Mouse (Mus musculus) lung, embryonic 16.5 days (tissue): ENCODE results near the gene Cacul1. TPM values are rescaled to one million over a fixed set of nuclear protein-coding genes. Genes with fewer than 3 reads are reported as not detected.

Source experiments
- ATAC-seq: fragments of 200-750 bp; cut with Nextera tagmentation; 2 replicates; pipeline ENCODE4 v1.8.0; 2017; ENCODE audit warnings: low read depth, mild to moderate bottlenecking, moderate library complexity
- H3K27ac ChIP-seq: fragments of 300-500 bp; sonication (generic); 2 replicates; pipeline ENCODE4 v1.5.1; 2014; ENCODE audit warnings: mild to moderate bottlenecking, control low read depth, low read length
- H3K27me3 ChIP-seq: fragments of 300-500 bp; sonication (generic); 2 replicates; pipeline ENCODE4 v1.6.1; 2014; ENCODE audit warnings: low read depth, low read length, mixed read lengths; ENCODE audit not compliant: control insufficient read depth, insufficient read depth
- H3K36me3 ChIP-seq: fragments of 300-500 bp; sonication (generic); 2 replicates; pipeline ENCODE4 v1.6.1; 2014; ENCODE audit warnings: low read length; ENCODE audit not compliant: control insufficient read depth, insufficient read depth
- H3K4me1 ChIP-seq: fragments of 300-500 bp; sonication (generic); replicated peaks from 2 replicates; pipeline ENCODE4 v1.6.1; 2014; ENCODE audit warnings: low read length, mixed read lengths; ENCODE audit not compliant: control insufficient read depth, insufficient read depth
- H3K4me2 ChIP-seq: fragments of 300-500 bp; sonication (generic); 2 replicates; pipeline ENCODE4 v1.6.1; 2014; ENCODE audit warnings: low read depth, low read length, control low read depth
- H3K4me3 ChIP-seq: fragments of 300-500 bp; sonication (generic); 2 replicates; pipeline ENCODE4 v1.5.1; 2014; ENCODE audit warnings: mild to moderate bottlenecking, low read length, control low read depth
- H3K9ac ChIP-seq: fragments of 300-500 bp; sonication (generic); 2 replicates; pipeline ENCODE4 v1.6.1; 2014; ENCODE audit warnings: low read length, control low read depth
- H3K9me3 ChIP-seq: fragments of 300-500 bp; sonication (generic); 2 replicates; pipeline ENCODE4 v1.6.1; 2016; ENCODE audit warnings: low read length; ENCODE audit not compliant: control insufficient read depth
- WGBS: fragments of 180-500 bp; shearing (Covaris S2); extraction: QIAGEN DNeasy Blood & Tissue Kit; methylation state at CpG from one replicate; pipeline ENCODE4 v1.1.7; 2014; 5-methylcytosine and 5-hydroxymethylcytosine counted together
- polyA plus RNA-seq: library from polyadenylated mRNA; unstranded; fragments of >200 nt; fragmentation: Nextera tagmentation; extraction: Ambion mirVana; gene quantifications from 2 replicates; pipeline ENCODE4 v1.2.1, GENCODE M21; 2015

Cacul1 gene
- polyA plus RNA-seq, 1 experiment from 2014 or later: 12.7 TPM

GRCm38 (mm10) chr19:60589646-60590045 is 8.8 kb upstream of the Cacul1 start:
- Histone ChIP-seq H3K27me3 (no peaks in the 10 kb centered on the region), H3K9me3 (no peaks in the 10 kb centered on the region), H3K36me3 (no peaks in the 10 kb centered on the region), H3K4me1 (no peaks in the 10 kb centered on the region), H3K4me2 (no peak overlapping the region), H3K9ac (no peak overlapping the region), H3K27ac (no peak overlapping the region), H3K4me3 (no peak overlapping the region)
- WGBS: 96% methylated on average over 2 of the region's 2 CpGs
- ATAC-seq: no peak

- Histone ChIP-seq H3K4me1 (no peaks in the 10 kb centered on the region; the same call in 1 of the 2 replicates), H3K4me3 (no peak overlapping the region), H3K27me3 (no peaks in the 10 kb centered on the region), H3K9ac (no peak overlapping the region), H3K27ac (no peak overlapping the region), H3K36me3 (no peaks in the 10 kb centered on the region), H3K9me3 (no peaks in the 10 kb centered on the region), H3K4me2 (no peak overlapping the region)
- ATAC-seq: no peak
- WGBS: 60% methylated on average over 5 of the region's 5 CpGs
Observed at GRCm38 (mm10) chr19:60586652-60587051, 5.8 kb upstream of the Cacul1 start.

- H3K36me3 ChIP-seq: no peaks in the 10 kb centered on the region
- no peak overlapping the region for H3K4me3 ChIP-seq
- 98% methylated on average over 2 of the region's 2 CpGs for WGBS
- peaks cover 9% of the 10 kb centered on the region for H3K4me1 ChIP-seq
- H3K27me3 ChIP-seq: no peaks in the 10 kb centered on the region
- H3K9me3 ChIP-seq: no peaks in the 10 kb centered on the region
- ATAC-seq: no peak
- H3K4me2 ChIP-seq: no peak overlapping the region
- no peak overlapping the region for H3K27ac ChIP-seq
- no peak overlapping the region for H3K9ac ChIP-seq
Observed at GRCm38 (mm10) chr19:60583201-60583600, 2.4 kb upstream of the Cacul1 start.

GRCm38 (mm10) chr19:60581377-60582290 is 809 bp upstream of the Cacul1 start:
- H3K27ac ChIP-seq: peak overlapping the region; percentile 88
- peak overlapping the region; percentile 97 for H3K4me3 ChIP-seq
- H3K9ac ChIP-seq: peak overlapping the region; percentile 94
- H3K4me2 ChIP-seq: peak overlapping the region; percentile 65
- ATAC-seq: peak; percentile 61
- peaks cover 12% of the 10 kb centered on the region for H3K4me1 ChIP-seq
- H3K27me3 ChIP-seq: no peaks in the 10 kb centered on the region
- 33% methylated on average over 4 of the region's 4 CpGs for WGBS
- no peaks in the 10 kb centered on the region for H3K36me3 ChIP-seq
- no peaks in the 10 kb centered on the region for H3K9me3 ChIP-seq

- peak; percentile 53 for ATAC-seq
- H3K4me2 ChIP-seq: peak overlapping the region; percentile 85
- H3K27me3 ChIP-seq: no peaks in the 10 kb centered on the region
- peaks cover 12% of the 10 kb centered on the region for H3K4me1 ChIP-seq
- under 1% methylated on average over 31 of the region's 34 CpGs for WGBS
- H3K27ac ChIP-seq: peak overlapping the region; percentile 88
- H3K9ac ChIP-seq: peak overlapping the region; percentile 94
- peak overlapping the region; percentile 97 for H3K4me3 ChIP-seq
- H3K36me3 ChIP-seq: no peaks in the 10 kb centered on the region
- H3K9me3 ChIP-seq: no peaks in the 10 kb centered on the region
Observed at GRCm38 (mm10) chr19:60579771-60580581, 849 bp downstream of the Cacul1 start.

GRCm38 (mm10) chr19:60576741-60577140 is 4.1 kb downstream of the Cacul1 start:
- Histone ChIP-seq H3K9me3 (no peaks in the 10 kb centered on the region), H3K9ac (no peak overlapping the region), H3K27ac (no peak overlapping the region), H3K36me3 (no peaks in the 10 kb centered on the region), H3K27me3 (no peaks in the 10 kb centered on the region), H3K4me2 (no peak overlapping the region), H3K4me3 (no peak overlapping the region), H3K4me1 (peaks cover 12% of the 10 kb centered on the region)
- no peak for ATAC-seq
- WGBS: 78% methylated on average over 1 of the region's 1 CpGs

- H3K27ac ChIP-seq: no peak overlapping the region
- H3K27me3 ChIP-seq: no peaks in the 10 kb centered on the region
- H3K4me3 ChIP-seq: no peak overlapping the region
- no peaks in the 10 kb centered on the region for H3K9me3 ChIP-seq
- ATAC-seq: no peak
- H3K4me2 ChIP-seq: no peak overlapping the region
- no peak overlapping the region for H3K9ac ChIP-seq
- no peaks in the 10 kb centered on the region for H3K4me1 ChIP-seq
- no peaks in the 10 kb centered on the region for H3K36me3 ChIP-seq
Observed at GRCm38 (mm10) chr19:60560497-60560896, 20.3 kb downstream of the Cacul1 start.

- ATAC-seq: no peak
- Histone ChIP-seq H3K9ac (no peak overlapping the region), H3K27me3 (no peaks in the 10 kb centered on the region), H3K4me1 (no peaks in the 10 kb centered on the region), H3K4me3 (no peak overlapping the region), H3K36me3 (no peaks in the 10 kb centered on the region; the same call in 1 of the 2 replicates), H3K9me3 (no peaks in the 10 kb centered on the region), H3K4me2 (no peak overlapping the region), H3K27ac (no peak overlapping the region)
- 74% methylated on average over 4 of the region's 4 CpGs for WGBS
Observed at GRCm38 (mm10) chr19:60554866-60555438, 25.9 kb downstream of the Cacul1 start.

GRCm38 (mm10) chr19:60553501-60553900 is 27.3 kb downstream of the Cacul1 start:
- Histone ChIP-seq H3K9me3 (no peaks in the 10 kb centered on the region), H3K27ac (no peak overlapping the region), H3K27me3 (no peaks in the 10 kb centered on the region), H3K9ac (no peak overlapping the region), H3K36me3 (no peaks in the 10 kb centered on the region; the same call in 1 of the 2 replicates), H3K4me1 (no peaks in the 10 kb centered on the region), H3K4me2 (no peak overlapping the region), H3K4me3 (no peak overlapping the region)
- no peak for ATAC-seq
